Mouse (Mus musculus): ENCODE measurements around the gene Olfr601. TPM values are rescaled to one million over a fixed set of nuclear protein-coding genes. Genes with fewer than 3 reads are reported as not detected.

Gene Olfr601
- polyA plus RNA-seq (2015; fragmentation: Nextera tagmentation; extraction: Ambion mirVana): not detected in 2 replicates

DNA sequence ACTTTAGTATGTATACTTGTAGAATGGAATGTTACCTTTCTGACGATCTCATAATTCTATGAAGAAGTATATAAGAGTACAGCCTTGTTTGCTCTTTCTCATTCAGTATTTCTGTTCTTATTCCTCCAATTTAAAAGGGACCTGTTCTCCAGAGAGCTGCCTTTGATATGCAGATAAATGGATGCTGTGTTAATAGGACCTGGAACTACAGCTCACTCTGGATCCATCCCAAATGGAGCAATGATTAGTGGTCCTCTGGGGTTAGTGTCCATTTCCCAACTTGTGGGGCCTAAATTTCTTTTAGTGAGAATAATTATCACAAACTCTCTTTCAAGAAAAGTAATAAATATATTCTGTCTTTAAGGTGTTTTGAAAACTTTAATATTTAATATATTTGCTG lies at the start of gene Olfr601:
Gene Olfr601, minus strand, starts transcription at position 101 of the 400 bp plus-strand sequence.

DNA sequence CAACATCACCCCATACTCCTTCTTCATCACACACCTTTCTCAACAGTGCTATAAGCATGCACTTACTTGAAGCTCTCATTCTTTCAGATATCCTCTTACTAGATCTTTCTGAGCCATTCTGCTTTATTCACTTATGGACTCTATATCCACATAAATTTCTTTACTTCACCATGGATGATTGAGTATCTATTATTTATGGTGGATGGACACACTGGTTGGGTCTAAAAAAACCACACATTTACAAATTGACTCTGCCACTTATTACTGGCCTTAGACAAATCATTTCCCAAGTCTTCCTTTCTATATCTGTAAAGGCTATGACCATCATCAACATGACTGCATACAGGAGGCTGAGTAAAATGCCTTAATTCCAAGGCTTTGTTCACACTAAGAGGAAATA lies 23.6 kb upstream of the Olfr601 start, which contains the start of gene Olfr603:
Gene Olfr603, minus strand, starts transcription at position 101 of the 400 bp plus-strand sequence.

DNA sequence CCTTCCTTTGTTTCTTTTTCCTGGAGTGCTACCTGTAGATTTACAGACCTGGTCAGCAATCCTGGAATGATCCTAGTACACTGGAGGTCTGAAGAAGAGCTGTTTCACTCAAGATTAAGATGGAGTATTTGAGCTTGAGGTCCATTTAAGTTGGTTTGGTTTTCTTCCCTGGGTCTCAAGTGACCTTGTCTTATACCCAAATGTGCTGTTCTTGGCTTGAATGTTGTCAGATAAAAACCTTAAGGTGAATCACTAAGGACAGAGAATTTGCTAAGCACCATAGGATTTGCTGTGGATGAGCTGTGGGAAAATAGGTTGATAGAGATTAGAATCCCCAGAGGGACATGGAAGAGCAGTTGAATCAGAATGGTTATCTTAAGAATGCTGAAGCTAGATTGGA lies 12.9 kb downstream of the Olfr601 start, which contains the start of gene Olfr600:
Gene Olfr600, minus strand, starts transcription at position 101 of the 400 bp plus-strand sequence.

DNA sequence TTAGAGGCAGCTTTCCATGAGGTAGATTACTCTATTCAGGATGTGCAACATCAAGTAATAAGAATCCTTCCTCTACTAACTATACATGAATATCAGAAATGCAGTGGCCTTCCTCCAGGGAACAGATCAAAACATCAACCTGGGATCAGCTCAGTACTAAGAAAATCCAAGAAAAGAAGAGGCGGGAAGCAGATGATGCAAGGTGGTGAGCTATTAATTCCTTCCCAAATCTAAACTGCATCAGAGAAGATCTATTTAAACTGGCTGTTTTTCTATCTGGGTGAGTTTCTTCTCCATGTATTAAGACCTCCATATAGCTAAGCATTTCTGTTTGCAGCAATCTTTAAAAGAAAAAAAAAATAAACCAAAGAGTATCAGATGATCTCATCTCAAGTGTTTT lies 26.8 kb downstream of the Olfr601 start, which contains the start of gene Olfr599:
Gene Olfr599, plus strand, starts transcription at position 301 of the 400 bp plus-strand sequence.

DNA sequence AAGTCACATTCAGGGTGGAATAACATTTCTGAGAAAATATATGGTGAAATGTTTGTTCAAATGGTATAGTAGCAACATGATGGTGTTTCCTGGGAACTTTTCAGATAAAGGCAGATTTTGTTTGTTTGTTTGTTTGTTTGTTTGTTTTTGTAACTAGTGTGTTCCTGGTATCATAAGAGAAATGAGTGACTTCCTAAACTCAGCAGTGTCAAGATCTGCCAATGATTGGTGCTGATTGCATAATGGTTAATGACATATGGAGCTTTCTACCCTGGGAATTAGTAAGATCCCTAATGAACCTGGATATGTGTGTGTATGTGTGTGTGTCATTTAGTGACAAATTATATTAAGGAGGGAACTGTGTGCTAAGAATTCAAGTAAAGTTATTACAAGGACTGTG lies 39.2 kb downstream of the Olfr601 start, which contains the start of gene Olfr598:
Gene Olfr598, plus strand, starts transcription at position 301 of the 400 bp plus-strand sequence.

DNA sequence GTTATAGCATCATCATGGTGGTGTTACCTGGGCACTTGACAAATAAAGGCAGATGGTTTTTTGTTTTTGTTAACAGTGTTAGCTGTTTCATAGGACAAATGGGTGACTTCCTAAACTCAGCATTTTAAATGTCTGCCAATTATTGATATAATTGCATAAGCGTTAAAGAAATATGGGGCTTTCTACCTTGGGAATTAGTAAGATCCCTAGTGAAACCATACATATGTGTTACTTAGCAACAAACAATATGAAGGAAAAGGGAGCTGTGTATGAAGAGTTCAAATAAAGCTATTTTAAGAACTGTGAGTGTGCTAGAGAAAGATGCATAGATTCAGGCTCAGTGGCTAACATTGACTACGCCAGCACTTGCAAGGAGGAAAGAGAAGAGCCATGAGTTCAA lies 46.4 kb downstream of the Olfr601 start, which contains the start of gene Olfr597:
Gene Olfr597, plus strand, starts transcription at position 301 of the 400 bp plus-strand sequence.

Other genes with a start within 250 kb of the Olfr601 start
- gene Olfr586, start 237.0 kb downstream of the Olfr601 start, polyA plus RNA-seq (2015; fragmentation: Nextera tagmentation; extraction: Ambion mirVana): not detected in 2 replicates
- not detected in 2 replicates for gene Olfr588-ps1, start 221.8 kb downstream of the Olfr601 start, polyA plus RNA-seq (2015; fragmentation: Nextera tagmentation; extraction: Ambion mirVana)
- not detected in 2 replicates for gene Olfr589, start 206.3 kb downstream of the Olfr601 start, polyA plus RNA-seq (2015; fragmentation: Nextera tagmentation; extraction: Ambion mirVana)
- not detected in 2 replicates for gene Olfr591, start 184.3 kb downstream of the Olfr601 start, polyA plus RNA-seq (2015; fragmentation: Nextera tagmentation; extraction: Ambion mirVana)
- gene Olfr592, start 177.9 kb downstream of the Olfr601 start, polyA plus RNA-seq (2015; fragmentation: Nextera tagmentation; extraction: Ambion mirVana): not detected in 2 replicates
- gene Olfr593, start 150.8 kb downstream of the Olfr601 start, polyA plus RNA-seq (2015; fragmentation: Nextera tagmentation; extraction: Ambion mirVana): not detected in 2 replicates
- gene Olfr594, start 145.7 kb downstream of the Olfr601 start, polyA plus RNA-seq (2015; fragmentation: Nextera tagmentation; extraction: Ambion mirVana): not detected in 2 replicates
- gene Usp17ld, start 110.2 kb downstream of the Olfr601 start, polyA plus RNA-seq (2015; fragmentation: Nextera tagmentation; extraction: Ambion mirVana): not detected in 2 replicates
- gene Olfr596, start 57.0 kb downstream of the Olfr601 start, polyA plus RNA-seq (2015; fragmentation: Nextera tagmentation; extraction: Ambion mirVana): not detected in 2 replicates
- gene Olfr597, start 46.3 kb downstream of the Olfr601 start, polyA plus RNA-seq (2015; fragmentation: Nextera tagmentation; extraction: Ambion mirVana): not detected in 2 replicates
- gene Olfr598, start 39.1 kb downstream of the Olfr601 start, polyA plus RNA-seq (2015; fragmentation: Nextera tagmentation; extraction: Ambion mirVana): not detected in 2 replicates
- not detected in 2 replicates for gene Olfr599, start 26.7 kb downstream of the Olfr601 start, polyA plus RNA-seq (2015; fragmentation: Nextera tagmentation; extraction: Ambion mirVana)
- gene Olfr600, start 13.0 kb downstream of the Olfr601 start, polyA plus RNA-seq (2015; fragmentation: Nextera tagmentation; extraction: Ambion mirVana): not detected in 2 replicates
- gene Olfr603, start 23.5 kb upstream of the Olfr601 start, polyA plus RNA-seq (2015; fragmentation: Nextera tagmentation; extraction: Ambion mirVana): not detected in 2 replicates
- gene Usp17lc, start 52.4 kb upstream of the Olfr601 start, polyA plus RNA-seq (2015; fragmentation: Nextera tagmentation; extraction: Ambion mirVana): not detected in 2 replicates
- gene Olfr605, start 82.8 kb upstream of the Olfr601 start, polyA plus RNA-seq (2015; fragmentation: Nextera tagmentation; extraction: Ambion mirVana): not detected in 2 replicates
- not detected in 2 replicates for gene Olfr606, start 86.4 kb upstream of the Olfr601 start, polyA plus RNA-seq (2015; fragmentation: Nextera tagmentation; extraction: Ambion mirVana)
- not detected in 2 replicates for gene Olfr607, start 101.5 kb upstream of the Olfr601 start, polyA plus RNA-seq (2015; fragmentation: Nextera tagmentation; extraction: Ambion mirVana)
- not detected in 2 replicates for gene Olfr608, start 107.2 kb upstream of the Olfr601 start, polyA plus RNA-seq (2015; fragmentation: Nextera tagmentation; extraction: Ambion mirVana)
- not detected in 2 replicates for gene Olfr609, start 135.4 kb upstream of the Olfr601 start, polyA plus RNA-seq (2015; fragmentation: Nextera tagmentation; extraction: Ambion mirVana)
- not detected in 2 replicates for gene Olfr610, start 149.5 kb upstream of the Olfr601 start, polyA plus RNA-seq (2015; fragmentation: Nextera tagmentation; extraction: Ambion mirVana)
- not detected in 2 replicates for gene Olfr611, start 158.2 kb upstream of the Olfr601 start, polyA plus RNA-seq (2015; fragmentation: Nextera tagmentation; extraction: Ambion mirVana)
- gene Olfr612, start 180.1 kb upstream of the Olfr601 start, polyA plus RNA-seq (2015; fragmentation: Nextera tagmentation; extraction: Ambion mirVana): not detected in 2 replicates
- not detected in 2 replicates for gene Olfr613, start 185.4 kb upstream of the Olfr601 start, polyA plus RNA-seq (2015; fragmentation: Nextera tagmentation; extraction: Ambion mirVana)
- not detected in 2 replicates for gene Olfr615, start 193.4 kb upstream of the Olfr601 start, polyA plus RNA-seq (2015; fragmentation: Nextera tagmentation; extraction: Ambion mirVana)
- not detected in 2 replicates for gene Olfr616, start 206.5 kb upstream of the Olfr601 start, polyA plus RNA-seq (2015; fragmentation: Nextera tagmentation; extraction: Ambion mirVana)
- not detected in 2 replicates for gene Olfr617, start 210.4 kb upstream of the Olfr601 start, polyA plus RNA-seq (2015; fragmentation: Nextera tagmentation; extraction: Ambion mirVana)
- not detected in 2 replicates for gene Olfr618, start 227.4 kb upstream of the Olfr601 start, polyA plus RNA-seq (2015; fragmentation: Nextera tagmentation; extraction: Ambion mirVana)
- not detected in 2 replicates for gene Olfr619, start 237.9 kb upstream of the Olfr601 start, polyA plus RNA-seq (2015; fragmentation: Nextera tagmentation; extraction: Ambion mirVana)
- not detected in 2 replicates for gene Olfr620, start 249.9 kb upstream of the Olfr601 start, polyA plus RNA-seq (2015; fragmentation: Nextera tagmentation; extraction: Ambion mirVana)

Measured in neural tube, postnatal 0 days (tissue).